Mouse (Mus musculus) regulatory T cell (primary cell): ENCODE data around the gene Gigyf2.
"Not testable (repeated sequence)": the region's sequence is repeated elsewhere in the genome, so short reads cannot be mapped to it uniquely, and the experiment has no call there.

Source experiments
- in situ Hi-C: fragments of 300-600 bp; cut with MboI, MseI; formaldehyde crosslinking; loops from one replicate; pipeline ENCODE4 v1.15.1; 2025; ENCODE audit warnings: high pct_unique_total_duplicates

Gigyf2 gene

DNA sequence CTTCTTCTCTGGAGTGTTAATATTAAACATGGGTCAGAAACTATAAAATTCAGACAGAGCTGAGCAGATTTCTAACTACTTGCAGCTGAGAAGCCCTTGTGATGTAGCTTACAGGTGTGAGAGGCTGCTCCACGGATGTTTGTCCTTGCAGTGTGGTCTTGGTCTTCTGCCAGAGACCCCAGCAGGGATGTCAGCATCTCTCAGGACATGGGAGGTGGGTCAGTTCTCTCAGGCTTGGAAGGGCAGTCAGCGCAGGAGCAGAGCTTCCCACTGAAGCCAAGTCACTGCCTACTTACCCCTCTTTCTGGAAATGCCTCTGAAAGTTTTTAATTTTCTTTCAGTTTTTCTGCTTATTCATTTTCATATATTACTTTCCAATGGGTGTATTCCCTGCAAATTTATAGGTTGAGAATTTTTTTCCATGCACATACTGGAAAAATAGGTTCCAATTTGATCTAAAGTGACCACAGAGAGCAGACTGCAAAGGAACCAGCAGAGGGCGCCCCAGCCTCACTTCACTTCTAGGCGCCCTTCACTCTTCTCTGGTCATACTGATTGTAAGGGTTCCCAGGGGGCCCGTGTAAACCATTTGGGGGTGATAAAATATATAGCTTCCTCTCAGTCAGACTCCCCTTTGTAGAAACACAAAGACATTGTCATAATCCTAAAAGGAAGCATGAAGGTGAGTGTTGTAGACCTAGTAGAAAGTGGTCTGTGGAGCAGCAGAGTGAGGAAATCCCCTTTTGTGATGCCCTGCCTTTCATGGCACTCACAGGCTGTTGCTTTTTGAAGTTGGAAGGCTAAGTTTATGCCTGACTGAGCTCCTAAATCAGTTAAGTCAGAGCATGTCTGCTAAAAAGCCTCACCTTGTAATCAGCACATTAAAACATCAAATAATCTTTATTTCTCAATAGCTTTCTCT lies 120.6 kb downstream of the Gigyf2 start:
- in situ Hi-C loops, result no loop called here

DNA sequence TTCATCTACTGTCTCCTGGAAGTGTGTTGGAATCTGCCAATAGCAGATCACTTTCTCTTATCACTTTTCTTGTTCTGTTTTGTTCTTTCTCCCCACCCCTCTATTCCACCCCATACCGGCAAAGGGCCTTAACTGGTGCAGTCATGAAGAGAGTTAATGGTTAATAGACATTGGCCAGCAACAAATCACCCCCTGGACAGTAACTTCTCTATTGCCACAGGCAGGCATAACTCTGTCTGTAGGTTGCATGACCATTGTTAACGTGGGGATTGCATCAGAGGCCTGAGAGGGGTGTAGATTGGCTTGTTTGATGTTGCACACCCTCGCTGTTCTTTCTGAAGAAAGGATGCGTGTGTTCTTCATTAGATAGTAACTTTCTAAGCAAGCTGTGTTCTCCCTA lies 122.6 kb downstream of the Gigyf2 start:
- in situ Hi-C loops, result no loop called here

DNA sequence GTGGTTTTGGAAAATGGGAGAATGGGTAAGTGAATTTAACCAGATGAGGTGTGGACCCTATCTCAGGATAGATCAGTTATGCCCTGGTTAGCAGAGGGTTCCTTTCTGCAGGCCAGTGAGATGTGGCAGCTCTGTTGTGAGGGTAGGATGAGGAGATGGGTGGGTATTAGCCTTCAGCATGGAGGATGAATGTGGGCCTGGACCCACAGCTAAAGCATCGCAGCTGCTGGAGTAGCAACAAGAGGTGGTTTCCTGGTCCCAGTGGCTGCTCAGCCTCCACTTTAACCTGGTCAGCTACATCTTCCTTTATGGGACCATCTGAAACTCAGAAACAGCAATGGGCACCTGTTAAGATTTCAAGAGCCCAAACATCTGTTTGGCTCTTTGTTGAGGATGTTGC lies 129.6 kb downstream of the Gigyf2 start:
- in situ Hi-C loops, result loop anchor here (10.0 kb wide), 1 partner anchor 208 kb away; no protein-coding TSS in a partner anchor

DNA sequence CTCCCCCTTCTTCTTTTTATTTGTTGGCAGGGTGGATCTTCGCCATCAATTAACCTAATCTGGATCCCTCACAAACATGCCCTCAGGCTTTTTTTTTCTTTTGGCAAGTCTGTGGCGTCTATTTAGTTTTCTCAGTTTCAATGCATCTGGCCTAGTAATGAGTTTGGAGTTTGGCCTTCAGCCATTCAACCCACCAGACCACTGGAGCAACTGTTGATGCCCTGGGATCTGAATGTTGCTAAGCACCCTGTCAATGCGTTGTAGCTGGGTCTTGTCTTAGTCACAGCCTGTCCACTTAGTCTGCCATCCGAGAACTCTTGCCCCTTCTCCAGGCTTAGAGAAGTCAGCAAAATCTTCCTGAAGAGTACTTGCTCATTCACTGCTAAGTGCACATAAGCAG lies 131.2 kb downstream of the Gigyf2 start:
- in situ Hi-C loops, result loop anchor here (10.0 kb wide), 1 partner anchor 207 kb away; no protein-coding TSS in a partner anchor

DNA sequence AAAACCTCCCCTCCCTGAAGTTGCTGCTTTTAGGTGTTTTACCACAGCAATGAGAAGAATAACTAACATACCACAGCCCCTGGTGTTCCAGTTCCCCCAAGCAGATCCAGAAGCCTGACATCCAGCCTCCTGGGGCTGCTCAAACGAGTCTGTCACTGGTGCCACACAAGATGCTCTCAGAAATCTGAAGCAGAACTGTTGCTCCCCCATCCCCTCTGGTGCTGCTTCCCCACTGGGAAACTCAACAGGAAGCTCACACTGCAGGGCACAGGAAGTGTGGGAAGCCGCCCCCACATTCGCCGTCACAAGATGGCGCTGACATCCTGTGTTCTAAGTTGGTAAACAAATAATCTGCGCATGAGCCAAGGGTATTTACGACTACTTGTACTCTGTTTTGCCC lies 133.1 kb downstream of the Gigyf2 start:
- in situ Hi-C loops, result loop anchor here (10.0 kb wide), 1 partner anchor 205 kb away; no protein-coding TSS in a partner anchor

DNA sequence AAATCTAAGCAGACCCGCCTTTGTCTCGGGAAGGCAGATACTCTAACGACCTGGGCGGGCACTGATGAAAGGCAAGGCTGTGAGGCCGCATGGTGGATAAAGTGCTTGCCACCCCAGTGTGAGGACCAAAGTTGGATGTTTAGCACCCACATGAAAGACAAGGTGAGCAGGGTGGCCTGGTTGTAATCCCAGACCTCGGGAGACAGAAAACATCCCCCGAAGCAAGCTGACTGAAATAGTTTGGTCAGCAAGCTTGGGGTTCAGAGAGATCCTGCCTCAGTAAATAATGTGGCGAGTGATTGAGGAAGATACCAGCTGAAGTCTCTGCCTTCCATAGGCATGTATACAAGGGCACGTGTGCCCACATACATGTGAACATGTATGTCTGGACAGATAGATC lies 140.7 kb downstream of the Gigyf2 start:
- in situ Hi-C loops, result no loop called here

DNA sequence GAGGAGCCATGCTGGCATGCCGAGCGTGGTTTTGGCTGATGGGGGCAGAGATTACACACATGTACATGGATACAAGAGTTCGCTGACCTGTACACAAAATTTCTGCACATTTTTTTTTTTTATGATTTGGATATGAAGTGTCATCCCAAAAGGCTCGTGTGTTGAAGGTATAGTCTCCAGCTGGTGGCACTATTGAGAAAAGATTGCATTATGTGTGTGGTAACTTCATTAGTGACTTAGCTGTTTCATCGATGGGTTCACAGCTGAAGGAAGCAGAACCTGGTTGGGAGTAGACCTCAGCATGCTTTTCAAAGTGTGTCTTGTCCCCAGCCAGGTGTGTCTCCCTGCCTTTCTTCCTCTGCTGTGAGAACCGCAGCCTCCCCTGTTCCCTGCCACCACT lies 141.5 kb downstream of the Gigyf2 start:
- in situ Hi-C loops, result no loop called here

DNA sequence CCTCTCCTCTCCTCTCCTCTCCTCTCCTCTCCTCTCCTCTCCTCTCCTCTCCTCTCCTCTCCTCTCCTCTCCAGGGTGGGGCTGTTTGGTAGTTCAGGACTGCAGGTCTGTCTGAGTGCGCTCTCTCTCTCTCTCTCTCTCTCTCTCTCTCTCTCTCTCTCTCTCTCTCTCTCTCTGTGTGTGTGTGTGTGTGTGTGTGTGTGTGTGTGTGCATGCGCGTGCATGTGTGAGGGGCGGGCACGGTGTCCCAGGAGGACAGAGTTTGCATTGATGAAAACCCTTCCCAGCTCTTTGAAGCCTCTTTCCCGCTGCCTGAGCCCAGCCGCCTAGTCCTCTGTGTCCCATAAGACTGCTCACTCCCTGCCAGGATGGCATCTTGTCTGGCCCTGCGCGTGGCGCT lies 143.2 kb downstream of the Gigyf2 start, which contains the start of gene Snorc:
Gene Snorc (plus strand): TSS at position 301 of the 400 bp plus-strand sequence.
- in situ Hi-C loops, result not testable (repeated sequence)

DNA sequence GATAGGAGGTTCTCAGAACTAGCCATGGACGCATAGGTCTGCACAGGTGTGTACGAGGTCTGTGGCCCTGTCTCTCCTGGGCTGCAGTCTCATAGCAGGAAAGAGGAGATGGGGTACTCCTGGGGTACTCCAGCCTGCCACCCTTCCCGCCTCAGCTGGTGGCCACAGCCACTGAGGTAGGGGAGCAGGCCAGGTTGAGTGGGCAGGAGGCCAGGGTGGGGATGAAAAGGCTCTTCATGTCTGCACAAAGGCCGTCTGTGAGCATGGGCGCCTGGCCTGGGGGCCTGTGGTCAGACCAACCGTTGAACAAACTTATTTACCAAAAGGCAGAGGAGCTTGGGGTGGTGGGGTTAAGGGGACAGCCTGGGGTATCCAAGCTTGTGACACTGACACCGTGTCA lies 145.1 kb downstream of the Gigyf2 start:
- in situ Hi-C loops, result no loop called here

DNA sequence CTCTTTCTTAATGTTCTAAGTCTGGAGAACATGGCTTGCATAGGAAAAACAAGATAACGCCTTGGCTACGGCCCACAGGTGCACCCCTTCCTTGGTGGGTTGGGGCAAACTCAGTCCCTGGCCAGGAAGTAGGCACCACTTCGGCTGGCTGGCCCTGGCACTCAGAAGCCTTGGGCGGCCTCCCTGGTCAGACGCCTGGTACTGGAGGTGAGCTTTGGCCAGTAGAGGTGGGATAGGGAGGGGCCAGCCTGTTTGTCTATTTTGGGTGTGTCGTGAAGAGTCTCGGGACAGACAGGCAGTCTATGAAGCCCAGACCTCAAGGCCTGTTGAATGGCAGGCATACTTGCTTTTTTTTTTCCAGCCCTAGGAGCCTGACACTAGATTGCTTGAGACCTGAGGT lies 145.8 kb downstream of the Gigyf2 start:
- in situ Hi-C loops, result no loop called here

DNA sequence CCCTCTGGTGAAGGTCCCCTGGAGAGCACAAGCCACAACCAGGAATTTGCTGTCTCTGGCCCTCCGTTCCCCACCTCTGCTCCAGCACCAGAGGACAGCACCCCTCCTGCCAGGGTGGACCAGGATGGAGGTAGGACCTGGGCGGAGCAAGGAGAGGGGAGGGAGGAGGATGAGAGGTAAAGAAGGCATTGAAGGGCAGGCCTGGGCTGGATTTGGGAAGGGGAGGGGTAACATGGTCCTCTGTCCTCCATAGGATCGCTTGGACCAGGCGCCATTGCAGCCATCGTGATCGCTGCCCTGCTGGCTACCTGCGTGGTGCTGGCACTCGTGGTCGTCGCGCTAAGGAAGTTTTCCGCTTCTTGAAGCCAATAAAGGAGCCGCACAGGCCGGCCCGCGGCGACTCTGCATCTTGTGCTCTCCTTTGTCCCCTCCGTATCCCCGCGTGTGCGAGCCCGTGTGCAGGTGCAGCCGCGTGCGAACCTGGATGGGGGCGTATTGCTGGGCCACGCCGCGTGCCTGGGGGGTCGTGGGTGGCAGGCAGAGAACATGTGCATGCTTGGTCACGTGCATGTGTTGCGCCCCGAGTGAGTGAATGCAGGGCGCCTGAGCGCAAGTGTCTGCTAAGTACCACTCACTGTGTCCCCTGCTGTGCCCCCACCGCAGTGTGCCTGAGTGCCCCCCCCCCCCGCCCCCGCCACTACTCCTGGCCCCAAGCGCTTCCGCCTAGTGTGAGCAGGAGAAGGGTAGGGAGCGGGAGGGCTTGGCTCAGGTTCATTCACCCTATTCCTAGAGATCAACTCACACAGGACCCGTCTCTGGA lies 148.5 kb downstream of the Gigyf2 start:
- in situ Hi-C loops, result loop anchor here (25.0 kb wide), 1 partner anchor 1312 kb away; no protein-coding TSS in a partner anchor

DNA sequence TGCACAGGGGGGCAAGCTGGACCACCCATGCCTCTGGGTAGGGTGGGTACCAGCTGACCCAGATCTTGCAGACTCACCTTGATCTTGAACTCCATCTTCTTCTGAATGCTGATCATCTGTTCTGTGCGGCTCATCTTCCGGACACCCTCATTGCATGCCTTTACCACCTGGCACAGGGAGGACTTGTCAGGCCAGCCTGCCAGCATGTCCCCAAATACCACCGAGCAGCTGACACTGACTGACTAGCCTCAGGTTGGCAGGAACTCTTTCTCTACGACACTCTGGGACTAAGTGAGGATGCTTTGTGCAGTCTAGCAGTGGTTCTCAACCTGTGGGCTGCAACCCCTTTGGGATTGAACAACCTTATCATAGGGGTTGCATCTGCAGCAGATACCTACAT lies 155.7 kb downstream of the Gigyf2 start:
- in situ Hi-C loops, result loop anchor here (25.0 kb wide), 1 partner anchor 1305 kb away; no protein-coding TSS in a partner anchor

DNA sequence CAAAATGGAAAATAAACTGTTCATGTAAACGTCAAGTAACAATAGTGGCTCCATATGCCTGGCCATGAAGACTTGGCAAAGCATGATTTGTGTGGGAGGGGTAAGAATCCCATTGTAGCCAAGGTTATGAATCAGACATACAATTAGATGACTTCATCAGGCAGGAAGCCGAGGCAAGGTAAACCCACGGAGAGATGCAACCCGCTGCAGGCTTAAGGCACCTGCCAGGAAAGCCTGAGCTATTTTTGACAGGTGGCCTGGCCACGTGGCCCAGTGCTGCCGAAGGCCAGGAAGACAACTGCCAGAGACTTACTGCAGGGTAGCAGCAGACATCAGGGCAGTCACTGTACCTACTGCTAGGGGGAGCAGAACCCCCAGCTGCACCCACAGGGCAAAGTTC lies 159.6 kb downstream of the Gigyf2 start:
- in situ Hi-C loops, result loop anchor here (5.0 to 25.0 kb wide), 2 partner anchors 49 to 1301 kb away; no protein-coding TSS in a partner anchor

DNA sequence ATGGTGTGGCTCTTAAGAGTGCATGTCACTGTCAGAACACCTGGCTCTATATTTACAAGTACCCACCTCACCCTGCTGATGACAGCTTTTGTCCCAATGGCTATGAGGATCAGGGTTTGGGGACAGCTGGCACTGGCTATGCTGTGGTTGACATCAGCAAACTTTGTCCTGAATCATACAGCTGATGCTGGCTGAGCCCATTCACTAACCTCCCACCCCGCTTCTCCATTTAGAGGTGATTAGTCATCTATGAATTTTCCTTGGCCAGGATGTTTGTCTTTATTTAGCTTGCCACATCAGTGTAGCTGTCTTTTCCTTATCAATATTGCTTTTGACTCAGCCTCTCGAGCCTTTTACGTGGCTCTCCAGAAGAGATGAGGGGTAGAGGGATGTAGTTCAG lies 165.5 kb downstream of the Gigyf2 start:
- in situ Hi-C loops, result loop anchor here (5.0 to 25.0 kb wide), 2 partner anchors 105 to 1295 kb away; no protein-coding TSS in a partner anchor

DNA sequence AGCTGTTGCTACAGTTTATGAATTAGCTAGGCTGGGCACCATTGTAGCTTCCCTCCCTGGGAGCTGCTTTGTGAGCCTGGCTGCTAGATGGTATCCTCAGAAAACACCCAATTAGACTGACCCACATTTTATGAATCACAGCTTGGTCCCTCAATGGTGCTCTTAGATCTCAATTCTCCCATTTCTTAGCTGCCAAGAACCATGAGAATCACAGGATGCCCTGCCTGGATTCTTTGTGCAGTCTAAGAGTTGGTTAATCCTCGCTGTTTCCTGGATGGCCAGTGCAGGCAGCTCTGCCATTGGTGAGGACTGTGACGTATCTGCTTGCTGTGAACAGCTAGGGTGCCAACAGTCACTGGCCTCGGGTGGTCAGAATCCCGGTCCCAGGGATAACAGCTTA lies 166.7 kb downstream of the Gigyf2 start:
- in situ Hi-C loops, result loop anchor here (5.0 to 25.0 kb wide), 2 partner anchors 104 to 1294 kb away; no protein-coding TSS in a partner anchor
